Mouse (Mus musculus) monocyte, adult 5-6 weeks (primary cell): ENCODE results near the gene Pdxk. TPM values are rescaled to one million over a fixed set of nuclear protein-coding genes. Genes with fewer than 3 reads are reported as not detected.

Experiments used
- ATAC-seq: fragments of 153-309, 156-312 bp; replicated peaks from 2 replicates; pipeline ENCODE4 v1.8.0; 2017; ENCODE audit warnings: mild to moderate bottlenecking; ENCODE audit not compliant: low TSS enrichment, insufficient number of reproducible peaks, severe bottlenecking, poor library complexity, low FRiP score
- total RNA-seq: library from RNA; stranded (forward); fragments of 200-1000, 200-491, 200-594 nt; gene quantifications from 3 replicates; pipeline ENCODE4 v1.2.3, GENCODE M21; 2017

Pdxk gene
- total RNA-seq, 1 experiment from 2014 or later = 5.5 TPM

GRCm38 (mm10) chr10:78395819-78396624 is 68.8 kb downstream of the Pdxk start:
- peak; percentile 57; the same call in 1 of the 2 replicates for ATAC-seq

- no peak for ATAC-seq
Measured at GRCm38 (mm10) chr10:78395377-78395776, 69.4 kb downstream of the Pdxk start.

GRCm38 (mm10) chr10:78392072-78392471 is 72.7 kb downstream of the Pdxk start:
- peak; percentile 78 for ATAC-seq

GRCm38 (mm10) chr10:78390982-78391470 is 73.7 kb downstream of the Pdxk start:
- ATAC-seq = no peak

GRCm38 (mm10) chr10:78388216-78388980 is 76.4 kb downstream of the Pdxk start:
- no peak for ATAC-seq

Other genes with a start within 250 kb of the Pdxk start
- 30.4 to 42.5 TPM (median 37.6 TPM) in 3 replicates for gene Trappc10, start 220.3 kb downstream of the Pdxk start, total RNA-seq
- 40.0 to 87.7 TPM (median 46.4 TPM) in 3 replicates for gene Agpat3, start 112.5 kb downstream of the Pdxk start, total RNA-seq
- 298 to 382 TPM (median 299 TPM) in 3 replicates for gene Rrp1, start 51.9 kb downstream of the Pdxk start, total RNA-seq
- 24.8 to 42.0 TPM (median 26.4 TPM) in 3 replicates for gene Cstb, start 39.3 kb downstream of the Pdxk start, total RNA-seq
- gene Olfr1358, start 52.5 kb upstream of the Pdxk start, total RNA-seq = not detected in 3 replicates
- 26.1 to 44.1 TPM (median 30.4 TPM) in 3 replicates for gene Ilvbl, start 109.4 kb upstream of the Pdxk start, total RNA-seq
- 0.32 to 0.48 TPM in 2 of 3 replicates, not detected in the other for gene Syde1, start 127.0 kb upstream of the Pdxk start, total RNA-seq
- gene Olfr1357, start 153.1 kb upstream of the Pdxk start, total RNA-seq = not detected in 3 replicates